Mouse (Mus musculus): ENCODE results near the gene 4933405L10Rik. TPM values are rescaled to one million over a fixed set of nuclear protein-coding genes. Genes with fewer than 3 reads are reported as not detected.

4933405L10Rik gene
- polyA plus RNA-seq, 1 experiment from 2014 or later = 0.23 TPM

DNA sequence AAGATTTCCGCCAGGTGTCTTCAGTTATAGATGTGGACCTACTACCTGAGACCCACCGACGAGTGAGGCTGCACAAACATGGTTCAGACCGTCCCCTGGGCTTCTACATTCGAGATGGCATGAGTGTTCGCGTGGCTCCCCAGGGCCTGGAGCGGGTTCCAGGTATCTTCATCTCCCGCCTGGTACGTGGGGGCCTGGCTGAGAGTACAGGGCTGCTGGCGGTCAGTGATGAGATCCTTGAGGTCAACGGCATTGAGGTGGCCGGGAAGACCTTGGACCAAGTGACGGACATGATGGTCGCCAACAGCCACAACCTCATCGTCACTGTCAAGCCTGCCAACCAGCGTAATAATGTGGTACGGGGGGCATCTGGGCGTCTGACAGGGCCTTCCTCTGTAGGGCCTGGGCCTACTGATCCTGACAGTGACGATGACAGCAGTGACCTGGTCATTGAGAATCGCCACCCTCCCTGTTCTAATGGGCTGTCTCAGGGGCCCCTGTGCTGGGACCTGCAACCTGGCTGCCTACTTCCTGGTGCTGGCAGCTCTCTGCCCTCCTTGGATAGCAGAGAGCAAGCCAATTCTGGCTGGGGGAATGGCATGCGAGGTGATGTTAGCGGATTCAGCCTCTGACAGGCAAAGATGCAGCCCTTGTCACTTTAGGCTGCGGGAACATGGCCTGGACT lies 4.6 kb upstream of the 4933405L10Rik start:
- WGBS (ENCODE audit: insufficient replicate concordance) = 88% methylated on average over 24 of the region's 24 CpGs
- no peak for ATAC-seq
- Histone ChIP-seq H3K9ac (no peak overlapping the region; the same call in 1 of the 2 replicates), H3K27ac (no peak overlapping the region), H3K27me3 (replicated peaks) (no peaks in the 10 kb centered on the region), H3K4me3 (no peak overlapping the region), H3K9me3 (replicated peaks) (no peaks in the 10 kb centered on the region), H3K36me3 (peaks cover 33% of the 10 kb centered on the region), H3K4me2 (no peak overlapping the region), H3K4me1 (peaks cover 49% of the 10 kb centered on the region)

- no peak for ATAC-seq
Measured at GRCm38 (mm10) chr8:105704146-105704812, 3.2 kb upstream of the 4933405L10Rik start.

DNA sequence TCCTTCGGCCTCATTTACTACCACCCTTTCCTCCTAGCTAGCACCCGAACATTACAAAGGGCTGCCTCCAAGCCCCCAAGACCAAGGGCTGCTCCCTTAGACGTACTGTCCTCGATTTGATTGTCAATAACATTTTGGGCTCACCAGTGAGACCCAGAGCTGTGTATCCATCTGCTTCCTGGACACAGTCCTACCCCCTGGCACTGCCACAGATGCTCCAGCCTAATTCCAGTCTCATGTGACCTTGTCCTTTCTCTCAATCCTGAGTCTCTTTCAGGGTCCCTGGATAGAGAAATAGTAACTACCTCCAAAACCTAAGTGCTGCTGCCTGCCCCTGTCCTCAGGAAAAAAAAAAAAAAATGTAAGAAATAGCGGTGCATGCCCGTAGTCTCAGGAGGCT lies 2.5 kb upstream of the 4933405L10Rik start:
- Histone ChIP-seq H3K4me1 (peaks cover 43% of the 10 kb centered on the region), H3K27me3 (replicated peaks) (no peaks in the 10 kb centered on the region), H3K27ac (no peak overlapping the region), H3K9me3 (replicated peaks) (no peaks in the 10 kb centered on the region), H3K9ac (no peak overlapping the region), H3K36me3 (peaks cover 23% of the 10 kb centered on the region), H3K4me3 (no peak overlapping the region), H3K4me2 (no peak overlapping the region)
- ATAC-seq = no peak
- WGBS (ENCODE audit: insufficient replicate concordance) = 76% methylated on average over 6 of the region's 6 CpGs

More at GRCm38 (mm10) chr8:105704146-105704812, 3.2 kb upstream of the 4933405L10Rik start:
- H3K36me3 ChIP-seq = peaks cover 23% of the 10 kb centered on the region
- H3K4me1 ChIP-seq = peaks cover 49% of the 10 kb centered on the region
- no peaks in the 10 kb centered on the region for H3K27me3 ChIP-seq (replicated peaks)
- H3K9me3 ChIP-seq (replicated peaks) = no peaks in the 10 kb centered on the region
- H3K4me3 ChIP-seq = no peak overlapping the region
- H3K4me2 ChIP-seq = no peak overlapping the region
- no peak overlapping the region for H3K27ac ChIP-seq
- 88% methylated on average over 34 of the region's 34 CpGs for WGBS (ENCODE audit: insufficient replicate concordance)
- no peak overlapping the region for H3K9ac ChIP-seq

DNA sequence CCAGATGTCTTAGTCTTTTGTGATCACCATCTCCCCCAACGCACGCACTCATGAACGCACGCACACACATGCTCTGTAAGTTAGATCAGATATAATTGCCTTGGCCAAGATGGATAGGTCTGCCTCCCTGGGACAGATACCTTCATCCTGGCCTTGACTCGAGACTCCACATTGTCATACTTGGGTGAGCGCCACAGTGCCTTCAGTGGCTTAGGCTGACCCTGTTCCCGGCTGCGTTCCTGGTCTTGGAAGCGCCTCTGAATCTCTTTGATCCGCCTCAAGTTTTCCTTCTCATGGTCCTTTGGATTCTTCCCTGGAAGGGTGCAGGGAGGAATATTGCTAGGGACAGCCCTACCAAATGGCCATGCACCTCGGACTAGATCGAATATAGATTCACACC lies 1.0 kb upstream of the 4933405L10Rik start:
- peaks cover 23% of the 10 kb centered on the region for H3K36me3 ChIP-seq
- H3K4me3 ChIP-seq = no peak overlapping the region
- ATAC-seq = no peak
- H3K9ac ChIP-seq = no peak overlapping the region
- WGBS (ENCODE audit: insufficient replicate concordance) = 75% methylated on average over 12 of the region's 12 CpGs
- H3K27ac ChIP-seq = no peak overlapping the region; the same call in 1 of the 2 replicates
- peak overlapping the region; percentile 92 for H3K4me2 ChIP-seq
- H3K27me3 ChIP-seq (replicated peaks) = no peaks in the 10 kb centered on the region
- peaks cover 37% of the 10 kb centered on the region for H3K4me1 ChIP-seq
- no peaks in the 10 kb centered on the region for H3K9me3 ChIP-seq (replicated peaks)

- Histone ChIP-seq H3K9me3 (replicated peaks) (no peaks in the 10 kb centered on the region), H3K36me3 (peaks cover 9% of the 10 kb centered on the region), H3K27ac (no peak overlapping the region), H3K4me1 (peaks cover 22% of the 10 kb centered on the region), H3K27me3 (replicated peaks) (no peaks in the 10 kb centered on the region), H3K4me3 (no peak overlapping the region), H3K4me2 (no peak overlapping the region), H3K9ac (no peak overlapping the region)
- no peak for ATAC-seq
- 82% methylated on average over 8 of the region's 8 CpGs for WGBS (ENCODE audit: insufficient replicate concordance)
Measured at GRCm38 (mm10) chr8:105708675-105709074, 1.2 kb downstream of the 4933405L10Rik start.

DNA sequence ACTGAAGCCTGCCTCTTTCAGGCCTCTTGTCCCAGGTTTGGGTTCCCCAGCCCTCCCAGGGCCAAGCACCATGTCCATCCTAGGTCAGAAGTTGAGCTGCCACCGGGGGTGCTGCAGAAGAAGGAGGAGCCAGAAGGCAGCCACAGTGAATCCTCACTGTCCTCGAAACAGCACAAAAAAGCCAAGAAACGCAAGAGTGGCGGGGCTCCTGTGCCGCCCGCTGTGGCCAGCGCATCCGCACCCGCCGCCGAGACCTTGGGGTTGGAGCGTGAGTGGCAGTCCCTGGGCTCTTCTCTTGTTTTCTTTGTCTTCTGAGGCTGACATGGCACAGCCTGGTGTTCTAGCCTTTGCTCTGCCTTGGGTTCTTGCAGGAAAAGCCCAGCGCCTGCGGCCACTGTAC lies 1.9 kb downstream of the 4933405L10Rik start:
- H3K9me3 ChIP-seq (replicated peaks) = no peaks in the 10 kb centered on the region
- no peaks in the 10 kb centered on the region for H3K27me3 ChIP-seq (replicated peaks)
- no peak for ATAC-seq
- no peak overlapping the region for H3K4me2 ChIP-seq
- WGBS (ENCODE audit: insufficient replicate concordance) = 78% methylated on average over 14 of the region's 14 CpGs
- H3K4me1 ChIP-seq = peaks cover 22% of the 10 kb centered on the region
- H3K36me3 ChIP-seq = peaks cover 3% of the 10 kb centered on the region
- H3K27ac ChIP-seq = no peak overlapping the region
- no peak overlapping the region for H3K4me3 ChIP-seq
- no peak overlapping the region; the same call in 1 of the 2 replicates for H3K9ac ChIP-seq

GRCm38 (mm10) chr8:105712286-105712685 lies 4.8 kb downstream of the 4933405L10Rik start:
- ATAC-seq = no peak
- H3K9ac ChIP-seq = no peak overlapping the region
- no peak overlapping the region for H3K4me3 ChIP-seq
- H3K36me3 ChIP-seq = 0 out of 2 replicates have a peak, but pooled peaks cover 4% of the 10 kb centered on the region
- H3K4me1 ChIP-seq = peaks cover 4% of the 10 kb centered on the region
- H3K4me2 ChIP-seq = no peak overlapping the region
- H3K27me3 ChIP-seq (replicated peaks) = no peaks in the 10 kb centered on the region
- no peak overlapping the region for H3K27ac ChIP-seq
- 57% methylated on average over 3 of the region's 3 CpGs for WGBS (ENCODE audit: insufficient replicate concordance)
- H3K9me3 ChIP-seq (replicated peaks) = no peaks in the 10 kb centered on the region

DNA sequence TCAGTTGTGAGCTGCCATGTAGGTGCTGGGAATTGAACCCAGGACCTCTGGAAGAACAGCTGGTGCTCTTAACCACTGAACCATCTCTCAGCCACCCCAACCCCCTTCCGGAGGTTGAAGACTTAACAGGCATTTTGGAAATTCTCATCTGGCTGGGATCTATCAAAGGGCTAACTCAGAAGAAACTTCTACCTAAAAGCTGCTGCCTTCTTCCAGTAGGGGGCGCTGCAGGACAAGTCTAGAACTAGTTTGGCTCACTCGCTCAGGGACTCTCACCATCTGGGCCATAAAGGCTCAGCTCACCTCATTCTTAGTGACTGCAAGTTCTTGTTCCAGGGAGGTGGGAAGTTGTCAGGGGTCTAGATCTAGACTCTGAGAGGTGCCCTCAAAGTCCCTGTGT lies 6.7 kb downstream of the 4933405L10Rik start:
- H3K27me3 ChIP-seq (replicated peaks) = no peaks in the 10 kb centered on the region
- 0 out of 2 replicates have a peak, but pooled peaks cover 5% of the 10 kb centered on the region for H3K36me3 ChIP-seq
- H3K4me2 ChIP-seq = no peak overlapping the region
- WGBS (ENCODE audit: insufficient replicate concordance) = 2% methylated on average over 3 of the region's 3 CpGs
- H3K9ac ChIP-seq = no peak overlapping the region
- ATAC-seq = no peak
- H3K4me3 ChIP-seq = no peak overlapping the region
- no peaks in the 10 kb centered on the region for H3K9me3 ChIP-seq (replicated peaks)
- H3K4me1 ChIP-seq = no peaks in the 10 kb centered on the region
- H3K27ac ChIP-seq = no peak overlapping the region

DNA sequence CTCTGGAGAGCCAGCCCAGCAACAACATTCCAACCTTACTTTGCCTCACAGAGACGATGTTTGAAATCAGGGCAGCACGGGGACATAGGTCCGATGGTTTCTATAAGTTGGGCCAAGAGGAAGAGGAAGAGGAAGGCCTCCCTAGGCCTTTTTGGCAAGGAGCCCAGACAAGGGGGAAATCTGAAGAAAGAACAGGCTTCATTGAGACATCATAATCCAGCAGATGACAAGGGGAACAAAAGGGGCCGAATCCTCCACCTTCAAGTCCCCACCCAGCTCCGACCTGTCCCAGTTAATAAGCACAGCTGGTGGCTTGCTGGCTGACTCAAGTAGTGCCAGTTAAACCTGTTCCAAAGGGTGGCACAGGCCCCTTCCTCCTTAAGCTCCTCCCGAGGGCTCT lies 7.6 kb downstream of the 4933405L10Rik start:
- 62% methylated on average over 6 of the region's 6 CpGs for WGBS (ENCODE audit: insufficient replicate concordance)
- Histone ChIP-seq H3K9me3 (replicated peaks) (no peaks in the 10 kb centered on the region), H3K4me1 (no peaks in the 10 kb centered on the region), H3K4me2 (no peak overlapping the region), H3K9ac (no peak overlapping the region), H3K27ac (no peak overlapping the region; the same call in 1 of the 2 replicates), H3K4me3 (no peak overlapping the region), H3K36me3 (0 out of 2 replicates have a peak, but pooled peaks cover 5% of the 10 kb centered on the region), H3K27me3 (replicated peaks) (no peaks in the 10 kb centered on the region)
- ATAC-seq = no peak

DNA sequence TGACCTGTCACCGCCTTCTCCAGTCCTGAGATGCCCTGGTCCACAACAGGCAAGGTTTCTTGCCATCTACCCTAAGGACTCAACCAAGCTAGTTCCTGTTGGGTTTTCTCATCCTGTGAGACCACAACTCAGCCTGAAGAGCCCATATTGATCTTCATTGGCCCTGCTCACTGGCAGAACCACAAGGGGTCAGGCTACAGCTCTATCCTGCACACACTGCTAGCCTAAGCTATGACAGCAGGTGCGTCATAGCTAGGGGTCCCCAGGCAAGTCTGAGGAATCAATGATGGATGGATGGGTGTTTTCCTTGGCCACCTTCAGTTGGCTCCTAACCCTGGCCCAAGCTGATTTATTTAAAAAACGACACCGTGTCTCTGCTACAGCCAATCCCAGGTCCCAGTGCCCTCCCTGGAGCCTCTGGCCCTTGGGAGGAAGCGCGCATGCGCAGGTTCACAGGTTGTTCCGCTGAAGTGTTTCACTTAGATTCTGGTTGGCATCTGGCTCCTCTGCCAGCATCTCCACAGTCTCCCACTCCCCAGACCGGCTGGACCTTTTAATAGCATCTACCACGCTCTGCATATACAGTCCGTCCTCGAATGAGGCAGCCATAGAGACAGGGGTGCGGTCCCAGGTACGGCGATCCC lies 9.0 kb downstream of the 4933405L10Rik start:
- no peak overlapping the region for H3K27ac ChIP-seq
- H3K9me3 ChIP-seq (replicated peaks) = no peaks in the 10 kb centered on the region
- H3K4me1 ChIP-seq = no peaks in the 10 kb centered on the region
- ATAC-seq = no peak
- no peak overlapping the region for H3K4me2 ChIP-seq
- 87% methylated on average over 15 of the region's 15 CpGs for whole genome bisulfite sequencing (ENCODE audit: insufficient replicate concordance)
- no peak overlapping the region for H3K4me3 ChIP-seq
- no peaks in the 10 kb centered on the region for H3K27me3 ChIP-seq (replicated peaks)
- H3K36me3 ChIP-seq = 0 out of 2 replicates have a peak, but pooled peaks cover 5% of the 10 kb centered on the region
- no peak overlapping the region for H3K9ac ChIP-seq

DNA sequence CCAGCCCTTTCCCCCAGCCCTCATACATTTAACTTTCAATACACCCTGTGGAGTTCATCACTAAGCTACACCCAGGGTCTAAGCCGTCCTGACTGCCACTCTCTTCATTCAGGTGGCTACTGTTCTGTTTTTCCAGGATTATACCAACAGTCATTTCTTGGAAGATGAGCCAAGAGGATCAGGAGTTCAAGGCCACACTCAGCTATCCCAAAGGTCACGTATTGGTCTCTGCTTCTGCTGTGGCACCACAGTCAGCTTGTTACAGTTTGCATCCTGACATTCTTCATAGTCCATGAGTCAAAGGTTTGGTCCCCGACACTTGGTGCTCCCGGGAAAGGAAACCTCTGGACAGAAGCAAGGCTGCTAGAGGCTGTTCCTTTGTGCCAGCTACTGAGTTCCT lies 12.2 kb downstream of the 4933405L10Rik start:
- Histone ChIP-seq H3K9me3 (replicated peaks) (no peaks in the 10 kb centered on the region), H3K36me3 (0 out of 2 replicates have a peak, but pooled peaks cover 5% of the 10 kb centered on the region), H3K9ac (no peak overlapping the region), H3K4me3 (no peak overlapping the region), H3K27ac (no peak overlapping the region), H3K4me1 (no peaks in the 10 kb centered on the region), H3K27me3 (replicated peaks) (no peaks in the 10 kb centered on the region), H3K4me2 (no peak overlapping the region)
- ATAC-seq = no peak
- 71% methylated on average over 4 of the region's 4 CpGs for WGBS (ENCODE audit: insufficient replicate concordance)

DNA sequence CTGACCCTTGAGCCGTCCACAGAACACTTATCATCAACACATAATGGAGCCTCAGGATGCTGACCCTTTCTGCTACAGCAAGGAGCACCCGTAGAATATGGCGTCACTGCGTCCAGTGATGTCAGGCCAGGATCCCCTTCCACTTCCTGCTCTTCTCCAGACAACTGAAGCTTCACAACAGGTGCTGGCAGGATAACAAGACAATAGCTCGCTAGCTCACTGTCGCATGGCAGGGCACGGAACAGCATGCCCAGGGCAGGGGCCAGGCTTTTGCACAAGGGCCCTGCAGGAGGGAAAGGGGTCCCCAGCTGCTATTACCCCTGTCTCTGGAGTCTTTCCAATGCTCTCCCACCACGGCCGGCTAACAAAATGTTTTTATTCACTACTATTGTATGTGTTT lies 15.4 kb downstream of the 4933405L10Rik start:
- Histone ChIP-seq H3K36me3 (no peaks in the 10 kb centered on the region), H3K4me1 (peaks cover 12% of the 10 kb centered on the region), H3K27ac (no peak overlapping the region), H3K9ac (no peak overlapping the region), H3K27me3 (replicated peaks) (no peaks in the 10 kb centered on the region), H3K4me2 (no peak overlapping the region), H3K9me3 (replicated peaks) (no peaks in the 10 kb centered on the region), H3K4me3 (no peak overlapping the region)
- WGBS (ENCODE audit: insufficient replicate concordance) = 82% methylated on average over 9 of the region's 9 CpGs
- ATAC-seq = no peak

Data from liver, embryonic 12.5 days (tissue).